Mouse (Mus musculus): ENCODE results near the gene Gxylt1. TPM values are rescaled to one million over a fixed set of nuclear protein-coding genes. Genes with fewer than 3 reads are reported as not detected.

Gene Gxylt1
- polyA plus RNA-seq, 1 experiment from 2014 or later: 16.6 TPM

DNA sequence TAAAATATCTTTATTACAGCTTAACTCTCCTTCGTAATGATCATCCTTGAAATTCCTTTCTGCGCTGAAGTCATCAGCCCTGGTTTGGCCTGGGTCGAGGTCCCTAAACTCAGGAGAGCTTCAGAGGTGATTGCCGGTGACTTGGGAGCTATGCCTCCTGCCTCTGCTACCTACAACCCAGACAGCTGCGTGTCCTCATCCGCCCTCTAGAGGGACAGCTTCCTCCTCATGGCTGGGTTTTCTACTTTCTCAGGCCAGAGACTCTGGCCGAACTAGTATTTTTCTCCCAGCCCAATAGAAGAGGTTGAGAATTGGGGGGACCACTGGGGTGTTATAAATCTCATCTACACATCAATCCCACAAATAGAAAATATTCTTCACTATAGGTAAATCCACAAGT is 52.5 kb downstream of the Gxylt1 start:
- no peak overlapping the region for H3K27ac ChIP-seq (replicated peaks)
- no peaks in the 10 kb centered on the region; the same call in 1 of the 2 replicates for H3K27me3 ChIP-seq
- no peak for ATAC-seq (ENCODE audit: low FRiP score, low read depth)
- no peaks in the 10 kb centered on the region for H3K36me3 ChIP-seq
- H3K4me1 ChIP-seq: no peaks in the 10 kb centered on the region
- H3K4me2 ChIP-seq (replicated peaks): no peak overlapping the region
- H3K4me3 ChIP-seq: no peak overlapping the region
- H3K9ac ChIP-seq (replicated peaks): no peak overlapping the region
- WGBS: 58% methylated on average over 7 of the region's 7 CpGs
- 0 out of 2 replicates have a peak, but pooled peaks cover 4% of the 10 kb centered on the region for H3K9me3 ChIP-seq

GRCm38 (mm10) chr15:93212617-93213016 is 62.4 kb downstream of the Gxylt1 start:
- no peaks in the 10 kb centered on the region for H3K4me1 ChIP-seq
- peaks cover 22% of the 10 kb centered on the region for H3K27me3 ChIP-seq
- WGBS: 92% methylated on average over 9 of the region's 9 CpGs
- H3K27ac ChIP-seq (replicated peaks): no peak overlapping the region
- ATAC-seq (ENCODE audit: low FRiP score, low read depth): no peak
- no peak overlapping the region for H3K4me3 ChIP-seq
- H3K9ac ChIP-seq (replicated peaks): no peak overlapping the region
- no peaks in the 10 kb centered on the region for H3K36me3 ChIP-seq
- no peak overlapping the region for H3K4me2 ChIP-seq (replicated peaks)
- H3K9me3 ChIP-seq: no peaks in the 10 kb centered on the region

GRCm38 (mm10) chr15:93204861-93205260 is 70.1 kb downstream of the Gxylt1 start:
- Histone ChIP-seq H3K27me3 (no peaks in the 10 kb centered on the region), H3K27ac (replicated peaks) (no peak overlapping the region), H3K9me3 (no peaks in the 10 kb centered on the region), H3K9ac (replicated peaks) (no peak overlapping the region), H3K4me1 (no peaks in the 10 kb centered on the region), H3K4me3 (no peak overlapping the region), H3K36me3 (no peaks in the 10 kb centered on the region), H3K4me2 (replicated peaks) (no peak overlapping the region)
- WGBS: 93% methylated on average over 1 of the region's 1 CpGs
- no peak for ATAC-seq (ENCODE audit: low FRiP score, low read depth)

DNA sequence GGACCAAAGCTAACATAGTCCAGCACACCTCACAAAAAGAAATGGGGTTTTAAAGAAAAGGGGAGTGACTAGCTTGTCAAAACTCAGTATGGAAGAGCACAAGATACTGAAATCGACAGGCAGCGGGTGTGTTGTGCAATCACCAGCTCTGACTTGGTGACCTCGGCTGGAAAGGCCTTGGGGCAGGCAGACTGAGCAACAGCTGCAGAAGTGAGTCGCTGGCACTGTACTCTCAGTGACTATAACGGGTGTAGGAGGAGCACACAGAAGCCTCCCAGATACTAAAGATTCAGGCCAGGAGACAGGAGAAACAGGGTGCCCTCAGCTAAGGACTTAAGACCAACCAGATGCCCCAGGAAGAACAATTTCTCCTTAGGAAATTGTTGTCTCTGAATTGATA is 73.0 kb downstream of the Gxylt1 start:
- Histone ChIP-seq H3K4me3 (no peak overlapping the region), H3K4me2 (replicated peaks) (no peak overlapping the region), H3K27me3 (no peaks in the 10 kb centered on the region), H3K9ac (replicated peaks) (no peak overlapping the region), H3K36me3 (no peaks in the 10 kb centered on the region), H3K4me1 (no peaks in the 10 kb centered on the region), H3K9me3 (no peaks in the 10 kb centered on the region), H3K27ac (replicated peaks) (no peak overlapping the region)
- WGBS: 89% methylated on average over 5 of the region's 5 CpGs
- ATAC-seq (ENCODE audit: low FRiP score, low read depth): no peak

GRCm38 (mm10) chr15:93191387-93192145 is 83.4 kb downstream of the Gxylt1 start:
- H3K36me3 ChIP-seq: no peaks in the 10 kb centered on the region
- no peaks in the 10 kb centered on the region for H3K9me3 ChIP-seq
- H3K4me1 ChIP-seq: 0 out of 2 replicates have a peak, but pooled peaks cover 3% of the 10 kb centered on the region
- H3K4me2 ChIP-seq (replicated peaks): no peak overlapping the region
- WGBS: 75% methylated on average over 12 of the region's 12 CpGs
- H3K27ac ChIP-seq (replicated peaks): no peak overlapping the region
- ATAC-seq (ENCODE audit: low FRiP score, low read depth): no peak
- no peak overlapping the region for H3K4me3 ChIP-seq
- no peaks in the 10 kb centered on the region for H3K27me3 ChIP-seq
- no peak overlapping the region for H3K9ac ChIP-seq (replicated peaks)

Other genes starting within 250 kb of the Gxylt1 start
- gene Yaf2, start 61.8 kb upstream of the Gxylt1 start, polyA plus RNA-seq (2016; fragmentation: Nextera tagmentation; extraction: Ambion mirVana): 95.7 and 98.0 TPM in 2 replicates
- 172 and 180 TPM in 2 replicates for gene Zcrb1, start 123.2 kb upstream of the Gxylt1 start, polyA plus RNA-seq (2016; fragmentation: Nextera tagmentation; extraction: Ambion mirVana)
- 83.1 and 87.5 TPM in 2 replicates for gene Pphln1, start 123.2 kb upstream of the Gxylt1 start, polyA plus RNA-seq (2016; fragmentation: Nextera tagmentation; extraction: Ambion mirVana)